Mouse (Mus musculus) stomach, embryonic 15.5 days (tissue): ENCODE data around the gene Smarce1. TPM values are rescaled to one million over a fixed set of nuclear protein-coding genes. Genes with fewer than 3 reads are reported as not detected.
"Not testable (repeated sequence)": the region's sequence is repeated elsewhere in the genome, so short reads cannot be mapped to it uniquely, and the experiment has no call there.

ENCODE experiments used
- ATAC-seq: fragments of 200-750 bp; cut with Nextera tagmentation; 2 replicates; pipeline ENCODE4 v1.8.0; 2017; ENCODE audit warnings: low read depth, moderate number of reproducible peaks, moderate TSS enrichment; ENCODE audit not compliant: insufficient read depth, low FRiP score
- H3K27ac ChIP-seq: fragments of 300-500 bp; sonication (generic); 2 replicates; pipeline ENCODE4 v1.5.1; 2015; ENCODE audit warnings: mild to moderate bottlenecking, inconsistent platforms
- H3K27me3 ChIP-seq: fragments of 300-500 bp; sonication (generic); replicated peaks from 2 replicates; pipeline ENCODE4 v1.6.1; 2015; ENCODE audit warnings: inconsistent platforms
- H3K36me3 ChIP-seq: fragments of 300-500 bp; sonication (generic); 2 replicates; pipeline ENCODE4 v1.6.1; 2015; ENCODE audit warnings: inconsistent platforms
- H3K4me1 ChIP-seq: fragments of 300-500 bp; sonication (generic); 2 replicates; pipeline ENCODE4 v1.6.1; 2015; ENCODE audit warnings: inconsistent platforms
- H3K4me2 ChIP-seq: fragments of 300-500 bp; sonication (generic); 2 replicates; pipeline ENCODE4 v1.6.1; 2015; ENCODE audit warnings: mild to moderate bottlenecking, inconsistent platforms
- H3K4me3 ChIP-seq: fragments of 300-500 bp; sonication (generic); replicated peaks from 2 replicates; pipeline ENCODE4 v1.5.1; 2015; ENCODE audit warnings: inconsistent platforms
- H3K9ac ChIP-seq: fragments of 300-500 bp; sonication (generic); 2 replicates; pipeline ENCODE4 v1.6.1; 2015; ENCODE audit warnings: inconsistent platforms
- H3K9me3 ChIP-seq: fragments of 300-500 bp; sonication (generic); 2 replicates; pipeline ENCODE4 v1.6.1; 2016; ENCODE audit warnings: inconsistent platforms
- WGBS: fragments of 180-500 bp; shearing (Covaris S2); methylation state at CpG from one replicate; pipeline ENCODE4 v1.1.7; 2015; 5-methylcytosine and 5-hydroxymethylcytosine counted together
- polyA plus RNA-seq: library from polyadenylated mRNA; unstranded; fragments of >200 nt; fragmentation: Nextera tagmentation; extraction: Ambion mirVana; gene quantifications from 2 replicates; pipeline ENCODE4 v1.2.1, GENCODE M21; 2015

The Smarce1 gene
- polyA plus RNA-seq, 1 experiment from 2014 or later, result 210 TPM

DNA sequence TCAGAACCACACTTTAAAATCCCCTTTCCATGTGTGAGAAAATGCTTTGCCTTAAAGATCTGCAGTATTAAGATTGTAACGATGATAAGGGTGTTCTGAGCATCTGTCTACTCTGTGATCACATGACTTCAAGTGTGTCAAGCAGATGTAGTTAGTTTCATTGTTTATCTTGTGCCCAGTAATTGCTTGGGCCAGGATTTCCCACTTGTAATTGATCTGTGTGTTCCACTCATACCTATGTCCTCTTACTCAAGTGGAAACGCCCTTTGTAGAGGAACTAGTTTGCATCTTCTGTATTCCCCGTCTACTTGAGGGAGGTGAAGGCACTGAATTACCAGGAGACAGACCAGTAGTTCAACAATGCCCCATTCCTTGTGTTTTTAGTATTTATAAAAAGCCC lies 19.8 kb upstream of the Smarce1 start:
- H3K36me3 ChIP-seq, result no peaks in the 10 kb centered on the region
- no peak overlapping the region for H3K27ac ChIP-seq
- no peaks in the 10 kb centered on the region for H3K4me1 ChIP-seq
- H3K9me3 ChIP-seq, result no peaks in the 10 kb centered on the region
- no peak overlapping the region for H3K9ac ChIP-seq
- no peak for ATAC-seq
- WGBS, result 47% methylated on average over 3 of the region's 3 CpGs
- H3K27me3 ChIP-seq, result no peaks in the 10 kb centered on the region
- no peak overlapping the region for H3K4me3 ChIP-seq
- H3K4me2 ChIP-seq, result no peak overlapping the region

DNA sequence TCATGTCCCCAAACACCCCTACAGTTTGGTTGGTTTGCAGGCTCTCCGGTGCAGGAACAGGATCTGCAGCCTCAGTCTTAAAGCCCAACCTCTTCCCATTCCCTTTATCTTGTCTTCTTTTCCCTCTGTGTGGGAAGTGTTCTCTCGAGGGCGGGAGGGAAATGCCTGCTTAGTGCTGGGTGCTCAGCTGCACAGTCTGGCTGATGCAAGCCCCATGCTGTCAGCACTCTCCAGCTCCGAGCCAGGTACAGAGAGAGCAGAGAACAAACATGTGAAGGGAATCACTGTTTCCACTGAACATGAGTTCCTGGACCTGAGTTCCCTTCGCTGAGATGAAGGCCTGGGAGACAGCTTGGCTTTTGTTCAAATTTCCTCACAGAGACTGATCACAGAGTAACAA lies 19.4 kb upstream of the Smarce1 start:
- no peaks in the 10 kb centered on the region for H3K9me3 ChIP-seq
- no peaks in the 10 kb centered on the region for H3K36me3 ChIP-seq
- WGBS, result 45% methylated on average over 5 of the region's 5 CpGs
- no peaks in the 10 kb centered on the region for H3K27me3 ChIP-seq
- H3K4me3 ChIP-seq, result no peak overlapping the region
- no peak overlapping the region for H3K9ac ChIP-seq
- ATAC-seq, result no peak
- H3K4me1 ChIP-seq, result no peaks in the 10 kb centered on the region
- no peak overlapping the region for H3K4me2 ChIP-seq
- no peak overlapping the region for H3K27ac ChIP-seq

- no peak overlapping the region for H3K9ac ChIP-seq
- H3K4me3 ChIP-seq, result no peak overlapping the region
- H3K9me3 ChIP-seq, result no peaks in the 10 kb centered on the region
- WGBS, result 64% methylated on average over 4 of the region's 4 CpGs
- H3K27ac ChIP-seq, result no peak overlapping the region
- no peaks in the 10 kb centered on the region for H3K36me3 ChIP-seq
- peaks cover under 1% of the 10 kb centered on the region; the same call in 1 of the 2 replicates for H3K4me1 ChIP-seq
- ATAC-seq, result no peak
- H3K27me3 ChIP-seq, result no peaks in the 10 kb centered on the region
- H3K4me2 ChIP-seq, result no peak overlapping the region
These were observed 18.3 kb upstream of the Smarce1 start for GRCm38 (mm10) chr11:99249115-99249514.

DNA sequence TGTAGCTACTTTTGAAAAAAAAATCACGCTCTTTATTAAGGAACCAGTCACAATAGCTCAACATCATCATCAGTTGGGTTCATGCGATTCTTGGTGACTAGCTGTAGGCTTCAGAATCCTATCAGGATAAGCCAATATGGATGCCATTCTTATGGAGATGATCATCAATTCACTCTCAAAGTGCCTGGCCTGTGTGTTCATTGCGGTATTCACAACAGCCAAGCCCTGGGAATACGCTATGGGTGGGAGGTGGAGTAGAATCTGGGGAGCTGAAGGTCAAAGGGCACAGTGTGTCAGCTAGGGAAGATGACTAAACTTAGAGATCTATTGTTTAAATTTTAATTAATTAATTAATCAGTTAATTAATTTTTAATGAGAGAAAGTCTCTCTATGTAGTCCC lies 17.1 kb upstream of the Smarce1 start:
- 95% methylated on average over 4 of the region's 4 CpGs for WGBS
- no peak for ATAC-seq
- no peak overlapping the region for H3K4me3 ChIP-seq
- H3K4me2 ChIP-seq, result no peak overlapping the region
- no peak overlapping the region for H3K9ac ChIP-seq
- no peaks in the 10 kb centered on the region for H3K36me3 ChIP-seq
- H3K27ac ChIP-seq, result no peak overlapping the region
- H3K4me1 ChIP-seq, result peaks cover 6% of the 10 kb centered on the region; the same call in 1 of the 2 replicates
- H3K9me3 ChIP-seq, result no peaks in the 10 kb centered on the region
- H3K27me3 ChIP-seq, result no peaks in the 10 kb centered on the region

DNA sequence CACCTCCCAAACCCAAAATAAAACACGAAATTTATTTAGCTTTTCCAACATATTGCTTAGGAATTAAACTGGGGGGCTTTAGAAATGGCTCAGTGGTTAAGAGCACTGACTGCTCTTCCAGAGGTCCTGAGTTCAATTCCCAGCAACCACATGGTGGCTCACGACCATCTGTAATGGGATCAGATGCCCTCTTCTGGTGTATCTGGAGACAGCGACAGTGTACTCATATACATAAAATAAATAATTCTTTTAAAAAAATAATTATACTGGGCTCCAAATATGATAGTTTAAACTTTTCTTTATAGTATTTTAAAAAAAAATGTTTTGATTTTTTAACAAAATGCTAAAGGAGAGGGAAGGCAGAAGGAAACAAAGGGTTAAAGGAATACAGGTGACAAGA lies 13.7 kb upstream of the Smarce1 start:
- H3K4me2 ChIP-seq, H3K9ac ChIP-seq, H3K4me3 ChIP-seq, ATAC-seq, H3K4me1 ChIP-seq, H3K36me3 ChIP-seq, H3K27ac ChIP-seq, H3K27me3 ChIP-seq, H3K9me3 ChIP-seq: not testable (repeated sequence)
- 40% methylated on average over 3 of the region's 3 CpGs for WGBS

DNA sequence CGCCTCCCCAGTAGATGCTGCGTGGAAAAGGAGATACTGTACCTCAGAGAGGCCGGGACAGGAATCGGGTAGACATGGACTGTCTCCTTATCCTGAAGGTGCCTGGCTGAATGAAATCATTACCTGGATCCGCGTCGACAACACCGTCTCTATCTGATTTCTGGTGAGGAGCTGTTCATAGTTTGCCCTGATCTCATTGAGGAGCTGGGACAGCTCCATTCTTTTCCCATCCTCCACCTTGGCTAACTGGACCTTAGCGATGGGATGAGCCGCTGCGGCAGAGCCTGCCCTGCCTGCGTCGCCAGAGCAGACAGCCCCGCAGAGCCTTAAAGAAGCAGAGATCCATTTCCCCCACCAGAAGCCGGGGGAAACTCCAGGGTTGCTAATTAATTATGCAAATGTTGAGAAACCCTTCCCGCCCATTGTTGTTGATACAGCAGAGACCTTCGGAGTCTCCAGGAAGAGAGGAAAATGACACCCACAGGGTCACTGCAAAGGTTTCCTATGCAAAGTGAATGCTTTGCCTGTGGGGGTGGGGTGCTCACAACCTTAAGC lies 13.1 kb upstream of the Smarce1 start, which contains the start of gene Krt222:
Gene Krt222, minus strand, starts transcription at position 266 of the 555 bp plus-strand sequence.
- Histone ChIP-seq H3K9ac (no peak within 1 kb of the TSS), H3K36me3 (no peaks in the 10 kb centered on the region), H3K27me3 (no peaks in the 10 kb centered on the region), H3K4me3 (peak within 1 kb of the TSS; percentile 22), H3K4me1 (peaks cover 6% of the 10 kb centered on the region; the same call in 1 of the 2 replicates), H3K27ac (no peak within 1 kb of the TSS), H3K4me2 (peak within 1 kb of the TSS; percentile 52), H3K9me3 (no peaks in the 10 kb centered on the region)
- no peak for ATAC-seq
- 6% methylated on average over 17 of the region's 17 CpGs for WGBS

GRCm38 (mm10) chr11:99243200-99243819 lies 12.5 kb upstream of the Smarce1 start:
- Histone ChIP-seq H3K9me3 (no peaks in the 10 kb centered on the region), H3K4me2 (peak overlapping the region; percentile 52), H3K9ac (no peak overlapping the region), H3K27ac (no peak overlapping the region), H3K36me3 (no peaks in the 10 kb centered on the region), H3K27me3 (no peaks in the 10 kb centered on the region), H3K4me3 (peak overlapping the region; percentile 22; the same call in 1 of the 2 replicates), H3K4me1 (peaks cover 6% of the 10 kb centered on the region; the same call in 1 of the 2 replicates)
- no peak for ATAC-seq
- 52% methylated on average over 3 of the region's 3 CpGs for WGBS

DNA sequence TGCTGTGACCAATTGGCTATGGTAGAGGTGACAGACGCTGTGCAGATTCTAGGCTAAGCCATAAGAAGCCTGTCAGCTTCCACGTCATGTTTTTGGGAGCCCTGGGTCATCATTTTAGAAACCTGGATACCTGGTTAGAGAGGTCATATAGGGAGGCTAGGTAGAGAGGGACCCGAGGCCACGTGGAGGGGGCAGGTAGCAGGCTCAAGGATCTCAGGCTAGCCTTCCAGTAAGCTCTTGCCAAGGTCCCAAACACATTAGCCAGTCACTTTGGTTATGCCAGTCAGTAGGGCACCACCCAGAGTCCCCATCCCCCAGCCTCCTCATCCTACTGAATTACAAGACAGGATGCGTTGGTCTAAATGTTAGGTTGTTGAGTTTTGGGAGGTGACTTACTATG lies 11.2 kb upstream of the Smarce1 start:
- ATAC-seq, result no peak
- no peak overlapping the region for H3K9ac ChIP-seq
- WGBS, result 75% methylated on average over 5 of the region's 5 CpGs

GRCm38 (mm10) chr11:99238468-99238867 lies 7.7 kb upstream of the Smarce1 start:
- no peak for ATAC-seq
- WGBS, result 60% methylated on average over 14 of the region's 14 CpGs

More for the DNA sequence above, 11.2 kb upstream of the Smarce1 start:
- Histone ChIP-seq H3K9me3 (no peaks in the 10 kb centered on the region), H3K4me2 (no peak overlapping the region), H3K36me3 (no peaks in the 10 kb centered on the region), H3K27ac (no peak overlapping the region), H3K4me3 (no peak overlapping the region), H3K4me1 (peaks cover 6% of the 10 kb centered on the region; the same call in 1 of the 2 replicates), H3K27me3 (no peaks in the 10 kb centered on the region)

GRCm38 (mm10) chr11:99231049-99231816 lies 416 bp upstream of the Smarce1 start:
- peaks cover 7% of the 10 kb centered on the region; the same call in 1 of the 2 replicates for H3K36me3 ChIP-seq
- H3K4me1 ChIP-seq, result 0 out of 2 replicates have a peak, but pooled peaks cover 8% of the 10 kb centered on the region
- peak overlapping the region; percentile 97 for H3K9ac ChIP-seq
- H3K9me3 ChIP-seq, result no peaks in the 10 kb centered on the region
- H3K4me3 ChIP-seq, result peak overlapping the region; percentile 94
- 22% methylated on average over 15 of the region's 15 CpGs for WGBS
- H3K4me2 ChIP-seq, result peak overlapping the region; percentile 75
- ATAC-seq, result 0 out of 2 replicates have a peak, but pooled peaks have one; percentile 4
- H3K27me3 ChIP-seq, result no peaks in the 10 kb centered on the region
- peak overlapping the region; percentile 99 for H3K27ac ChIP-seq

More at GRCm38 (mm10) chr11:99238468-99238867, 7.7 kb upstream of the Smarce1 start:
- Histone ChIP-seq H3K27me3 (no peaks in the 10 kb centered on the region), H3K4me1 (no peaks in the 10 kb centered on the region), H3K9ac (no peak overlapping the region), H3K36me3 (no peaks in the 10 kb centered on the region), H3K4me3 (no peak overlapping the region), H3K4me2 (no peak overlapping the region), H3K27ac (no peak overlapping the region), H3K9me3 (no peaks in the 10 kb centered on the region)

DNA sequence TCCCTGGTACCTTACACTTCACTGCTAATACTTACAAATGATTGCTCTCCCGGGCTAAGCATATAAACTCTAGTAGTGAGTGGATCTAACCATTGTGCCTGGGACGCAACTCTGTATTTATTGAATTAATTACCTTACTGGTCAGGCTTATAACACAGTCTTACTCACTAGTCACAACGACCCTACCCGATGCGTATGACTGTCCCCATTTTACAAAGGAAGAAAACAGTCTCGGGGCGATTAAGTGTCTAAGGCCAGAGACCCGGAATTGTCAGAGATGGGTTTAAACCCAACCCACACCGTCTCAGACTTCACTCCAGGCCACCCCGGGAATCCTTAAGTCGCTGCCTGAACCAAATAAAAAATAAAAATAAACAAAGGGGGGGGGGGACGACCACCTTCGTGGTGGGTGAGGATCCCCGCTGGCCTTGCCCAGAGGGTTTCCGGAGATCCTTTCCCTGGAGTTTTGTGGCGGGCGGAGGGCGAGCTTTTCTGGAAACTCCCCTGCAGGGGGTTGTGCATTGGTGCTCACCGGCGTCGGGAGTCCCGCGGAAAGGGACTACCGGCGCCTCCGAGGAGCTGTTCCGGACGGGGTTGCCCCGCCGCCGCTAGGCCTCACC lies 1.1 kb downstream of the Smarce1 start:
- peak overlapping the region; percentile 99 for H3K27ac ChIP-seq
- peak overlapping the region; percentile 75 for H3K4me2 ChIP-seq
- under 1% methylated on average over 30 of the region's 31 CpGs for WGBS
- no peaks in the 10 kb centered on the region for H3K27me3 ChIP-seq
- H3K4me1 ChIP-seq, result 0 out of 2 replicates have a peak, but pooled peaks cover 8% of the 10 kb centered on the region
- H3K9me3 ChIP-seq, result no peaks in the 10 kb centered on the region
- peak; percentile 37 for ATAC-seq
- H3K36me3 ChIP-seq, result peaks cover 8% of the 10 kb centered on the region; the same call in 1 of the 2 replicates
- peak overlapping the region; percentile 97 for H3K9ac ChIP-seq
- peak overlapping the region; percentile 94 for H3K4me3 ChIP-seq
